Mouse (Mus musculus) gastrocnemius, postnatal 4 days (tissue): ENCODE data around the gene Ppl. TPM values are rescaled to one million over a fixed set of nuclear protein-coding genes. Genes with fewer than 3 reads are reported as not detected.
A peak's percentile ranks its signal among the peaks of the same experiment; 100 is the strongest.

Source experiments
- DNase-seq, 2 experiments: peaks; one replicate each; pipeline ENCODE4 v3.0.0; 2021 to 2022; ENCODE audit warnings: low spot score in 2 of 2, mixed read lengths in 2 of 2
- long read RNA-seq, 2 experiments: library from polyadenylated mRNA; stranded (forward); transcript quantifications; one replicate each; pipeline ENCODE4 v2.0.0; 2021
- total RNA-seq, 2 experiments: library from RNA; stranded (reverse); gene quantifications; 2 replicates each; pipeline ENCODE4 v1.2.3; 2021

Gene Ppl
- total RNA-seq = under 1 TPM; 0.42 to 0.44 TPM
- long read RNA-seq, experiment 1, partial matches to known transcripts = 1 of 3 reads
- long read RNA-seq, experiment 1, other reads (novel, unspliced or antisense) = 2 of 3 reads
- long read RNA-seq, experiment 2 = 0 reads

- DNase-seq = no peak
Observed at GRCm38 (mm10) chr16:5132401-5132801, at the start of gene Ppl. TSS of gene Ppl (minus strand) at chr16:5132421.

GRCm38 (mm10) chr16:5172636-5173035, 40.4 kb upstream of the Ppl start:
- no peak for DNase-seq

- DNase-seq = no peak
Observed at GRCm38 (mm10) chr16:5168829-5169228, 36.6 kb upstream of the Ppl start.

GRCm38 (mm10) chr16:5168038-5168437, 35.8 kb upstream of the Ppl start:
- no peak for DNase-seq

GRCm38 (mm10) chr16:5164327-5164726, 32.1 kb upstream of the Ppl start:
- DNase-seq = no peak

GRCm38 (mm10) chr16:5159248-5159647, 27.0 kb upstream of the Ppl start:
- no peak for DNase-seq

GRCm38 (mm10) chr16:5157113-5157512, 24.9 kb upstream of the Ppl start:
- DNase-seq = no peak

- DNase-seq = no peak
Observed at GRCm38 (mm10) chr16:5156495-5156894, 24.3 kb upstream of the Ppl start.

- DNase-seq = no peak
Observed at GRCm38 (mm10) chr16:5155014-5155413, 22.8 kb upstream of the Ppl start.

GRCm38 (mm10) chr16:5153299-5154026, 21.2 kb upstream of the Ppl start:
- DNase-seq = no peak

- DNase-seq = no peak
Observed at GRCm38 (mm10) chr16:5150544-5150943, 18.3 kb upstream of the Ppl start.

- no peak for DNase-seq
Observed at GRCm38 (mm10) chr16:5147037-5147385, 14.8 kb upstream of the Ppl start, which contains the start of gene Sec14l5. TSS of gene Sec14l5 (plus strand) at chr16:5147109.

- peak in 1 of 2 experiments; percentile 55 for DNase-seq
Observed at GRCm38 (mm10) chr16:5146367-5147036, 14.3 kb upstream of the Ppl start.

- DNase-seq = peak in 1 of 2 experiments; percentile 62
Observed at GRCm38 (mm10) chr16:5145570-5145969, 13.3 kb upstream of the Ppl start.

GRCm38 (mm10) chr16:5139741-5140140, 7.5 kb upstream of the Ppl start:
- peak; percentile 40 to 75 for DNase-seq

- DNase-seq = no peak
Observed at GRCm38 (mm10) chr16:5137006-5137540, 4.9 kb upstream of the Ppl start.

GRCm38 (mm10) chr16:5136505-5136904, 4.3 kb upstream of the Ppl start:
- no peak for DNase-seq

GRCm38 (mm10) chr16:5135551-5136261, 3.5 kb upstream of the Ppl start:
- DNase-seq = no peak

GRCm38 (mm10) chr16:5134623-5135330, 2.6 kb upstream of the Ppl start:
- peak in 1 of 2 experiments; percentile 58 for DNase-seq

- no peak for DNase-seq
Observed at GRCm38 (mm10) chr16:5131251-5131922, 834 bp downstream of the Ppl start.
